Mouse (Mus musculus): Measurements from ENCODE around the gene Opn3.

GRCm38 (mm10) chr1:175699375-175699774 lies 6.8 kb upstream of the Opn3 start:
- TF ChIP-seq EP300 (IDR thresholded peaks at IDR 0.05; ENCODE audit: low read depth), result no peak
- TF ChIP-seq CTCF (IDR thresholded peaks at IDR 0.05; ENCODE audit: low read depth), result no peak
